Mouse (Mus musculus) gastrocnemius, adult 2 months (tissue): ENCODE measurements around the gene Dapk1. TPM values are rescaled to one million over a fixed set of nuclear protein-coding genes. Genes with fewer than 3 reads are reported as not detected.

Source experiments
- DNase-seq: peaks from one replicate; pipeline ENCODE4 v3.0.0; 2022
- H3K27ac ChIP-seq: fragments of 200-600 bp; 2 replicates; pipeline ENCODE4 v1.8.1; 2022; ENCODE audit warnings: mild to moderate bottlenecking
- H3K4me3 ChIP-seq: fragments of 200-600 bp; 2 replicates; pipeline ENCODE4 v1.8.1; 2022; ENCODE audit warnings: mild to moderate bottlenecking, moderate library complexity
- CTCF ChIP-seq: fragments of 200-600 bp; IDR thresholded peaks from 2 replicates; pipeline ENCODE4 v1.8.1; 2022; ENCODE audit warnings: antibody characterized with exemption, mild to moderate bottlenecking, moderate library complexity
- intact Hi-C: fragments of 180-260 bp; cut with DNase I; formaldehyde crosslinking; loops from one replicate; pipeline ENCODE4 v1.15.1; 2025
- total RNA-seq, 2 experiments: library from RNA; stranded (reverse); gene quantifications; 2 replicates each; pipeline ENCODE4 v1.2.3; 2021

The Dapk1 gene
- total RNA-seq, 2 experiments from 2014 or later: 5.4 to 5.8 TPM

DNA sequence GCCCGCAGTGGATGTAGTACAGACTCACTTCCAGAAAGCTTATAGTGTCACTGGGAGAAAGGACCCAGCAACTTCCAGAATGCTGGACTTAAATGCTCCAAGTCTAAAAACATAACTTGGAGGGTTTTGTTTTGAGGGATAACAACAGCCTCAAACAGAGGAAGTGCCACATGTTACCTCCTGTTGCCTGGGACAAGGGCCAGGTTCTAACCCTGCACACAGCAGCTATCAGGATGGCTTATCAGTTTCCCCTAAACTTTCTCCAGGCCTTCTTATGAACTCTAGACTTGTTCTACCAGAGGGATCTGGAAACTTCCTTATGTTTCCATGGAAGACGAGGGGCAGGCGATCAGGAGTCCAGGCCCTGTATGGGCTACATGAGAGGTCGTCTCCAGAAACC is 85.7 kb downstream of the Dapk1 start:
- Histone ChIP-seq H3K4me3 (no peak overlapping the region), H3K27ac (peak overlapping the region; percentile 51)
- TF ChIP-seq CTCF: no peak
- intact Hi-C loops: loop anchor here (5.0 kb wide), 2 partner anchors 85 to 195 kb away; partner anchors contain the start of gene Dapk1
- no peak for DNase-seq

DNA sequence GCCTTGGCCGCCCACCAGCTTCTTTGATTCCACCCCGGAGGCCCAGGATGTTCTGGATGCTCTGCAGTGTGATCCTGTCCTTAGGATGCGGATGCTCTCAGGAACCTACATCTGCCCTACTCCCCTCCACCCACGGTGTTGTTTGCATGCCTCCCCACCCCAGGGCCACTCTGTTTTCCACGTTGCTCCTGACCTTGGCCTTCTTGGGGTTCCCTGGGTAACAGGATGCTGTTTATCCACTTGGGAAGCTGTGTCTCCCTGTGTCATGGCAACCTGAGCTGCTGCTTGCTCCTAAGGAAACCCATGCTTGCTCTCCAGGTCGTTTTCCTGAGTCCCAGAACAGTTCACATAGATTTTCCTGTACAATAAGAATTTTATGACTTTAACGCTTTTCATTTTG is 86.1 kb downstream of the Dapk1 start:
- no peak for DNase-seq
- no peak overlapping the region for H3K27ac ChIP-seq
- intact Hi-C loops: loop anchor here (5.0 kb wide), 2 partner anchors 86 to 196 kb away; partner anchors contain the start of gene Dapk1
- no peak overlapping the region for H3K4me3 ChIP-seq
- no peak for TF ChIP-seq CTCF

DNA sequence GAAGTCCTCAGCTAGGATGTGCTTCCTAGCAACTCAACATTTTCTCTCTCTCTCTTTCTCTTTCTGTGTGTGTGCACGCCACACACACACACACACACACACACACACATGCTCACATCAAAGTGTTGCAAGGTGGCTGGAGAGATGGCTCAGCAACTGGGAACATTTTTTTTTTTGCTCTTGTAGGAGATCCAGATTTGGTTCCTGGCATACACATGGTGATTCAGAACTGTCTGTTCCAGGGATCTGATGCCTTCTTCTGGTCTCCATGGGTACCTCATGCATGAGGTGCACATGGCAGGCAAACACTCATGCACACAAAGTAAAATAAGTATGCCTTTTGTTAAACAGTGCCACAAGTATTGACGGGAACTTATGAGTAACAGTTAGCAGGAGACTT is 89.2 kb downstream of the Dapk1 start:
- peak; percentile 10 for DNase-seq
- Histone ChIP-seq H3K4me3 (no peak overlapping the region), H3K27ac (no peak overlapping the region)
- no peak for TF ChIP-seq CTCF
- intact Hi-C loops: no loop called here

DNA sequence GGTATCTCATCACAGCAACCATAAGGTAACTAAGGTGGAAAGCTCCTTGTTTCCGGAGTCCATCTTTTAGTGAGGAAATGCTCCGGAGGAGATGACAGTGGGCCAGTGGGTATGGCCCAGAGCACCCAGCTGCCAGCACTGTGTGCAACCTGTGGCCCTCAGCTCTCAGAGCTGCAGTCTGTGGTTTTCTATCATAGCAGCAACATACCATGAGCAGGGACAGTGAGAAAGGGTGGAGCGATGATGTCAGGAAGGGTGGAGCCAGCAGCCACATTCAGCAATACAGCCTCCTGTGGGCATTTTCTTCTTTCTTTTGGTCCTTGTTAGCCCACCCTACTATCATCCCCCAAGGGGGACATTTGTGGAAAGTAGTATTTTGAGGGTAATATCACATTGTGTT is 90.2 kb downstream of the Dapk1 start:
- Histone ChIP-seq H3K4me3 (no peak overlapping the region), H3K27ac (no peak overlapping the region)
- TF ChIP-seq CTCF: no peak
- intact Hi-C loops: no loop called here
- no peak for DNase-seq

DNA sequence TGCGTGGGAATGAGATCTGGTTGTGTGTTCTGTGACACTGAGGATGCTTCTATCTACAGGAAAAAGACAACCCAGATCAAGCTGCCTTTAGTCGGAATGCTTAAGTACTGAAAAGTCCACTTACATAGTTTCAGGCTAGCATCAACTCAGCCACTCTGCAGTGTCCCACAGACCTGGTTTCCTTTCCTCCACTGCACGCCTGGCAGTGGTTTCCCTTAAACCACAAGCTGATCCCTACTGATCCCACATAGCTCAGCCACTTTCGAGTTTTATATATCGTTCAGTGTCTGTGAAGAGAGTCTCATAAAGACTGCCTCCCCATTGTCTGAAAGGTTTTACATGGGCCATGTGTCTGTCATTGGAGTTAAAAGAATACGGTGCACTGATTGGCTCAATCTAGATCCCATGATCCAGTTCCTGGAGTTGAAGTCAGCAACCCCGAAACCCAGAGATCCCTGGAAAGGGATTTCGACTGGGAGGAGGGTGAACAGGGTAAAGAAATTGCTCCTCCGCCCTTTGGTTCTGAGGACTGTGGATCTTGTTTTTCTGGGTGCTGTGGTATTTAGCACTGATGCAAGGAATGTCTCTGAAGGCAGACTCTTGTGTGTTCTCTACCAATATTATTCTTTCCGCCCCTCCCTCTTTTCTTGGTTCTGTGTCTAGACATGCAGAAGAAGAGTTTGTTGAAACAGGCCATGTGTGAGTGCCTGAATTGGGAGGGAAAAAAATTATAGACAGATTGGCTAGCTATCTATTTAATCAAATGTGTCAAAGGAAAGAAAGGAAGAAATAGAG is 93.6 kb downstream of the Dapk1 start:
- TF ChIP-seq CTCF: no peak
- Histone ChIP-seq H3K27ac (no peak overlapping the region), H3K4me3 (no peak overlapping the region)
- DNase-seq: peak; percentile 8
- intact Hi-C loops: no loop called here

DNA sequence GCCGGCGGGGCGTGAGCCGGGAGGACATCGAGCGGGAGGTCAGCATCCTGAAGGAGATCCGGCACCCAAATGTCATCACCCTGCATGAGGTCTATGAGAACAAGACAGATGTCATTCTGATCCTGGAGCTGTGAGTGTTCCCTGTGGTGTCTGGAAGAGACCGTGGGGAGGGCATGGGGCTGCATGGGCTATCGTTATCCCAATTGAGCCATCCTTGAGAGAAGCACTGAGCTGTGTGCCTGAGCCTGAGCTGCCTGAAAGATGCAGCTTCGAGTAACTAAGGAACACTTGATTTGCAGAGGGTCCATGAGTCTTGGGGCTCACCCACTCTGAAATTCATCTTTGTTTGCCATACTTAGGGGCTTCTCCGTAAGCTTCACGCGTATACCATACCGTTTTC is 94.6 kb downstream of the Dapk1 start:
- intact Hi-C loops: no loop called here
- Histone ChIP-seq H3K27ac (no peak overlapping the region), H3K4me3 (no peak overlapping the region)
- peak; percentile 12 for DNase-seq
- TF ChIP-seq CTCF: no peak

DNA sequence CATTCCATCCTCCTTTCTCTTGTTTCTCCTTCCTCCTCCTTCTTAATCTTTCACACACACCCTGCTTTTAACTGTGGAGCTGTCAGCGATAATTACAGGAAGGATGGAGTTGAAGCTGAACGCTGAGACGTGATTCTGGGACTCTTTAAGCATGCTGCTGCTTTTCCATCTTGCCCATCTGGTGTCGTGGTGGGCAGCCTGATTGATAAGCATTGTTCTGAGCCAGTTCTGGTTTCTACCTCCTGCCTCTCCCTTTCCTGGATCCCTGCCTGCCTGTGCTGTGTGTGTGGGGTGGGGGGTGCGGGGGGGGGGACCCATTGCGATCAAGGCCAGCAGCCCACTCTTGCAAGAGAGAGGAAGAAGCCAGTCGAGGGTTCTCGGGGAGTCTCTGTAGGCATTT is 95.0 kb downstream of the Dapk1 start:
- Histone ChIP-seq H3K27ac (no peak overlapping the region), H3K4me3 (no peak overlapping the region)
- intact Hi-C loops: no loop called here
- TF ChIP-seq CTCF: no peak
- no peak for DNase-seq

DNA sequence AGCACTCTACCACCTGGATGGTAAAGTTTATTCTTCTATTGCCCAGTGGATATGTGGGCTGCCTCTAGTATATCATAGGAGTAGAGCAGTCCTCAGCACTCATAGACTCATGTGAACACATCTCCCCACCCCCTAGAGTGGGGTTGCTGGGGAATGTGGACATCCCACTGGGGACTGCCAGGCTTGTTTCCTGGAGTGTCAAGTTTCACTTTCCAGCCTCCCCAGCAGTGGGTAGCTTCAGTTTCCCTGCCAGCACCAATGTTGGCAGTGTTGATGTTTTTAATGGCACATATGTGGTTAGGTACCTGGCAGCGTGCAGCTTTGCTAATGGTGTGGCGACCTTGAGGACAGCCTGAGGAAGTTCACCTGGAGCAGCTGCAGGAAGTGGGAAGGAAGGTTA is 96.3 kb downstream of the Dapk1 start:
- H3K27ac ChIP-seq: no peak overlapping the region
- peak; percentile 11 for DNase-seq
- H3K4me3 ChIP-seq: no peak overlapping the region
- TF ChIP-seq CTCF: no peak
- intact Hi-C loops: no loop called here

DNA sequence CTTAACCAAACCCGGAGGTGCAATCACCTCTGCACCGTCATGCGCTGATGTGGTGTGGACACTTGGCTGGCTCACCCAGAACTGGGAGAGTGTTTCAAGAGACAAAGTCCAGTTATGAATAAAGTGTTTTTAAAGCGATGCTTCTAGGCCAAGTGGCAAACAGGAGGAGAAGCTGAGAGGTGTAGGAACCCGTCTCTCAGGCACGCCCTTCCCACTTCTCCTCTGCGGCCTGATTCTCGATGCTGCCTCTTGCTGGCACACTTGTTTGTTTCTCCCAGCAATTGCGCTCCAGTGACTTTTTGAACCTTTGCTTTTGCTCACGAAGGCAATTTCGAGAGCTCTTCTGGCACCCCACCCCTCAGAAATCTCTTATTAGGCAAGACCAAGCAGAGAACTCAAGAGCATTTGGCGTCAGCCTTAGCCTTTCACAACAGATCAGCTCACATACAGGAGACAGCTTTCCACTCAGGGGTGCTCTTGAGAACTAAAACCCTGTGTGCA is 100.0 kb downstream of the Dapk1 start:
- Histone ChIP-seq H3K27ac (peak overlapping the region; percentile 56; the same call in 1 of the 2 replicates), H3K4me3 (no peak overlapping the region)
- intact Hi-C loops: no loop called here
- peak; percentile 62 for DNase-seq
- TF ChIP-seq CTCF: no peak

DNA sequence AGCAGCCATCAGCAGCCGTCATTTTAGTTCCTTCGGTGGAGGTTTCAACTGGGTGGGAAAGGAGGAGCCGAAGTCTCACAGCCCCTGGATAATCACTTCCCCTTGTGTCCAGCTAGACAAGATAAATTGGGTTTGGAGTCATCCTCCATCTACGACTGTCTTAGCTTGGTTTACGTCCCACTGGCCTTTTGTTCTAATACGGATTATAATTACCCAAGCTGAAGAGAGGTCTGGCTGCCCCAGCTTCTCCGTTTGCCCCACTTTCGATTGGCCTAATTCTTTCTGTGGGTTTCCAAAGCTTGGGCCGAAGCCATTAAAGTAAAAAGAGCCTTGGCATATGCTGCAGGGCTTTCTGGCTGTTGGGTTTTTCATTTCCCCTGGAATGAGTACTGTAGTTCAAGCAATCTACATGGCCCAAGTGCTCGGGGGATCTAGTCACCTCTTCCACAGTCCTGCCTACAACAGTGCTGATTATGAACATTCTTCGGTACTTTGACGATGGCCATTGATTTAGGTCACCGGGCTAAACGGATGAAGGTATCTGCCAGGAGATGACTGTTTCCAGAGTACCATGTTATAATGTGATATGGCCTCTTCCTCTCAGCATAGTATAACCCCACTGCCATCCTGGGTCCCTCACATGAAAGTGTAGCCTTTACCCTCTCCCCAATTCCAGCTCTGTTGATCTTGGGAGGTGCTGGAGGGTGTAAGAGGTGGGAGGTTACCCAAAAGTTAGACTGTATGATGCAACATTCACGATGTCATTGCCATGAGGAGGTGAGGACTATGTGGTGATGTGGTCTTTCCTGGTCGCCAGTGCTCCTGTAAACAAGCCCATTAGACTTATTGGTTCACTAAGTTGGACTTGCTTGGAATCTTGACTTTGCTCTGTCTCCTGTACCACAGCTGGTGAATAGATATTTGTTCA is 106.1 kb downstream of the Dapk1 start:
- TF ChIP-seq CTCF: no peak

DNA sequence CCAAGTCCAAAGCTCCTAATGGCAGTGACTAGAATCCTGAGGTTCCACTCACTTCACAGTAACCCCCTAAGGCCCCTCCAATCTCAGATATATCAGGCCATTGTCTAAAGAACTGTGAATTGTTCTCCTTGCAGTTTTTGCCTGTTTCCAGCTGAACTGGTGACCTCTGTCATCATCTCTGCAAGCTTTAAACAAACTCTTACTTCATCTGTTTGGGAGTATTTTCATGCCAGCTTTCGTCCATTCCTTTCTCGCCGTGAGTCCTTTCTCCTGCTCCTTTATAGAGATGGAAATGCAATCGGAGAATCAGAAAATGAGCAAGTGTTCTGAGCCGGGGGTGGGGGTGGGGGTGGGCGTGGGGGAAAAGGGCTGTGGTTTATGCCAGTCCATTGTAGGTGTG is 107.4 kb downstream of the Dapk1 start:
- DNase-seq: no peak
- no peak overlapping the region for H3K27ac ChIP-seq
- no peak overlapping the region for H3K4me3 ChIP-seq
- intact Hi-C loops: no loop called here
- no peak for TF ChIP-seq CTCF

More for the DNA sequence above, 106.1 kb downstream of the Dapk1 start:
- Histone ChIP-seq H3K27ac (peak overlapping the region; percentile 16; the same call in 1 of the 2 replicates), H3K4me3 (peak overlapping the region; percentile 33)
- no peak for DNase-seq
- intact Hi-C loops: no loop called here

DNA sequence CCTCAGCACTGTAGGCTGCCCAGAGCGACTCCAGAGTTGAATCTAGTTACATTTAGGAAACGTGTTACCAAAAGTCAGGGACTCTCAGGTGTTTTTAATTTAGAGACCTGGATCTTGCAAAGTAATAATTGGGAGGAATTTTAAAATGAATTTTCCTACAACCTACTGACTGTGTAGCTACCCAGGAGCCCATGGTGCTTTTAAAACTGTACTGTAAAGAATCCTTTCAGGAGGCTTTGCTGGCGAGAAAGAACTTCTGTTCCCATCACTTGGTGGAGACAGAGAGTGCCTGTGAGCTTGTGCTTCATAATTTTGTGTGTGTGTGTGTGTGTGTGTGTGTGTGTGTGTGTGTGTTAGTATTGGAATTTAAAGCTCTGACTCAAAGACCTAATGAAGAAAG is 109.2 kb downstream of the Dapk1 start:
- no peak overlapping the region for H3K27ac ChIP-seq
- no peak for TF ChIP-seq CTCF

DNA sequence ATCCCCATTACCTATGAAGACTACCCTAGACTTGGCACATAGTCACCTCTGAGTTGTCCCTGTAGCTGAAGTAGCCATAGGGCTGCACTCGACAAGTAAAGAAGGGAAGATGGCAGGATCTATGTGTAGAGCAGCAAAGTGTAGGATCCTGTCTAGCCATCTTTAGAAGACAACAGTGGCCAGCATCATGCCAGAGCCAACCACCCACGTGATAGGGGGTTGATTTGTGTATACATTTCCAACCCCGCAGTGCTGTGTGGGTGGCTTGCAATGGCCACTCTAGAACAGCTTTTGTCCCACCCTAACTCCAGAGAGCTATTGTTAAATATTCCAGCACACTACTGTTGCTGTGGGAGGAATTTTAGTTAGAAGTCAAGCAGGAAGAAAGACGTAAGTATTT is 111.8 kb downstream of the Dapk1 start:
- H3K4me3 ChIP-seq: no peak overlapping the region
- intact Hi-C loops: no loop called here
- no peak overlapping the region for H3K27ac ChIP-seq
- no peak for TF ChIP-seq CTCF
- DNase-seq: no peak

More for the DNA sequence above, 109.2 kb downstream of the Dapk1 start:
- intact Hi-C loops: no loop called here
- H3K4me3 ChIP-seq: no peak overlapping the region
- no peak for DNase-seq
